ENCODE assay signal across 15 mouse cellular contexts in genomic region chr3:51769196-51769595, GRCm38 (mm10).
DNase-seq lines count a peak whose midpoint lies in the region; ATAC-seq lines count a peak whose summit lies in the region.
"Had no signal": no experiment of that assay in that cellular context is flagged by ENCODE, and none has a peak within 500 bp of the region (broad histone marks: within the 10 kb centered on the region; RNA-seq: fewer than 3 reads in every experiment).

No protein-coding gene starts in this region.

- H3K36me3 ChIP-seq in intestine, embryonic 16.5 days (ENCODE audit: control insufficient read depth, insufficient read depth, low read length), result no peaks in the 10 kb centered on the region

- ATAC-seq in intestine, embryonic 16.5 days, result no peak
- ATAC-seq: activated CD4-positive, CD25-positive, alpha-beta regulatory T cell, adult 4 months had no signal

- H3K4me1 ChIP-seq in intestine, embryonic 16.5 days (ENCODE audit: control insufficient read depth, insufficient read depth, low read length), result no peaks in the 10 kb centered on the region

- no peaks in the 10 kb centered on the region for H3K9me3 ChIP-seq in intestine, embryonic 16.5 days (ENCODE audit: control insufficient read depth, low read length)

- no peak overlapping the region for H3K27ac ChIP-seq in intestine, embryonic 16.5 days (ENCODE audit: low read length)
- H3K27ac ChIP-seq: hindbrain, embryonic 14.5 days; liver, embryonic 14.5 days had no signal

- peak; percentile 48 for DNase-seq in gastrocnemius, adult 18-20 months (ENCODE audit: low spot score)
- DNase-seq in gastrocnemius, postnatal 14 days, result no peak
- DNase-seq in lung, postnatal 10 days, result peak; percentile 61
- DNase-seq in lung, postnatal 14 days, result no peak
- peak; percentile 82 for DNase-seq in NIH3T3 (ENCODE audit: low read depth)
- DNase-seq in brain, adult 2 months (ENCODE audit: low read depth, low spot score), result peak; percentile 63
- DNase-seq: embryo, embryonic 11 days; layer of hippocampus, postnatal 36 days; right cerebral cortex, adult 18-20 months; thymus, postnatal 25 days had no signal

- no peaks in the 10 kb centered on the region for H3K27me3 ChIP-seq in intestine, embryonic 16.5 days (replicated peaks; ENCODE audit: control insufficient read depth, insufficient read depth, low read length)

- WGBS in intestine, embryonic 16.5 days, result 85% methylated on average over 6 of the region's 6 CpGs

- H3K4me3 ChIP-seq in intestine, embryonic 16.5 days (ENCODE audit: low read length), result no peak overlapping the region

- intact Hi-C loops in gastrocnemius, postnatal 14 days (cut with DNase I; ENCODE audit: low total_unique reads), result no loop called here

- H3K9ac ChIP-seq in intestine, embryonic 16.5 days (ENCODE audit: low read depth, low read length), result no peak overlapping the region
- H3K9ac ChIP-seq: hindbrain, embryonic 14.5 days; liver, embryonic 14.5 days had no signal

- no peak overlapping the region for H3K4me2 ChIP-seq in intestine, embryonic 16.5 days (ENCODE audit: low read depth, low read length)
- H3K4me2 ChIP-seq: heart, embryonic 11.5 days; hindbrain, embryonic 14.5 days had no signal

Comparison
In these comparisons a context has a peak if more than half of its experiments do, and no peak if none do; other contexts are left out.
1. DNase-seq: peak in gastrocnemius, adult 18-20 months (single experiment), lung, postnatal 10 days (single experiment), NIH3T3 (single experiment) and brain, adult 2 months (single experiment); none in gastrocnemius, postnatal 14 days (single experiment) and lung, postnatal 14 days (single experiment).